Mouse (Mus musculus): ENCODE results near the gene Prss32. TPM values are rescaled to one million over a fixed set of nuclear protein-coding genes. Genes with fewer than 3 reads are reported as not detected.
A peak's percentile ranks its signal among the peaks of the same experiment; 100 is the strongest.

Gene Prss32
- polyA plus RNA-seq, 1 experiment from 2014 or later: not detected

GRCm38 (mm10) chr17:23850028-23850427 lies 6.4 kb downstream of the Prss32 start:
- 54% methylated on average over 2 of the region's 2 CpGs for WGBS
- no peak overlapping the region for H3K27ac ChIP-seq
- ATAC-seq: no peak

GRCm38 (mm10) chr17:23850853-23851749 lies 7.4 kb downstream of the Prss32 start:
- WGBS: 62% methylated on average over 19 of the region's 19 CpGs
- peak; percentile 69; the same call in 1 of the 2 replicates for ATAC-seq
- no peaks in the 10 kb centered on the region for H3K9me3 ChIP-seq (replicated peaks)
- no peak overlapping the region for H3K4me2 ChIP-seq
- H3K27ac ChIP-seq: no peak overlapping the region
- H3K9ac ChIP-seq: no peak overlapping the region
- H3K4me1 ChIP-seq: no peaks in the 10 kb centered on the region
- H3K36me3 ChIP-seq (ENCODE audit: poor library complexity, severe bottlenecking): no peaks in the 10 kb centered on the region
- H3K27me3 ChIP-seq: 0 out of 2 replicates have a peak, but pooled peaks cover 6% of the 10 kb centered on the region
- no peak overlapping the region for H3K4me3 ChIP-seq

More at GRCm38 (mm10) chr17:23850028-23850427, 6.4 kb downstream of the Prss32 start:
- Histone ChIP-seq H3K4me2 (no peak overlapping the region), H3K9me3 (replicated peaks) (no peaks in the 10 kb centered on the region), H3K4me1 (no peaks in the 10 kb centered on the region), H3K36me3 (ENCODE audit: poor library complexity, severe bottlenecking) (no peaks in the 10 kb centered on the region), H3K4me3 (no peak overlapping the region), H3K9ac (no peak overlapping the region), H3K27me3 (0 out of 2 replicates have a peak, but pooled peaks cover 6% of the 10 kb centered on the region)

GRCm38 (mm10) chr17:23853292-23853691 lies 9.6 kb downstream of the Prss32 start:
- Histone ChIP-seq H3K36me3 (ENCODE audit: poor library complexity, severe bottlenecking) (no peaks in the 10 kb centered on the region), H3K27me3 (no peaks in the 10 kb centered on the region), H3K9me3 (replicated peaks) (no peaks in the 10 kb centered on the region), H3K4me1 (no peaks in the 10 kb centered on the region), H3K4me3 (no peak overlapping the region), H3K9ac (no peak overlapping the region), H3K27ac (no peak overlapping the region), H3K4me2 (no peak overlapping the region)
- 22% methylated on average over 5 of the region's 5 CpGs for WGBS
- no peak; the same call in 1 of the 2 replicates for ATAC-seq

- no peak overlapping the region for H3K27ac ChIP-seq
- no peaks in the 10 kb centered on the region for H3K9me3 ChIP-seq (replicated peaks)
- H3K36me3 ChIP-seq (ENCODE audit: poor library complexity, severe bottlenecking): no peaks in the 10 kb centered on the region
- H3K4me2 ChIP-seq: no peak overlapping the region
- H3K9ac ChIP-seq: no peak overlapping the region
- H3K4me1 ChIP-seq: no peaks in the 10 kb centered on the region
- ATAC-seq: no peak
- H3K27me3 ChIP-seq: no peaks in the 10 kb centered on the region
- WGBS: 89% methylated on average over 10 of the region's 10 CpGs
- H3K4me3 ChIP-seq: no peak overlapping the region
Measured at GRCm38 (mm10) chr17:23854229-23854765, 10.6 kb downstream of the Prss32 start.

- no peak for ATAC-seq
- no peak overlapping the region for H3K4me3 ChIP-seq
- no peak overlapping the region for H3K9ac ChIP-seq
- no peak overlapping the region for H3K27ac ChIP-seq
- no peaks in the 10 kb centered on the region for H3K4me1 ChIP-seq
- H3K4me2 ChIP-seq: no peak overlapping the region
- H3K27me3 ChIP-seq: no peaks in the 10 kb centered on the region
- H3K9me3 ChIP-seq (replicated peaks): no peaks in the 10 kb centered on the region
- WGBS: 87% methylated on average over 6 of the region's 6 CpGs
- no peaks in the 10 kb centered on the region for H3K36me3 ChIP-seq (ENCODE audit: poor library complexity, severe bottlenecking)
Measured at GRCm38 (mm10) chr17:23857193-23857592, 13.5 kb downstream of the Prss32 start.

- H3K4me2 ChIP-seq: no peak overlapping the region
- no peaks in the 10 kb centered on the region for H3K36me3 ChIP-seq (ENCODE audit: poor library complexity, severe bottlenecking)
- H3K4me3 ChIP-seq: no peak overlapping the region
- no peaks in the 10 kb centered on the region for H3K4me1 ChIP-seq
- H3K9ac ChIP-seq: no peak overlapping the region
- no peaks in the 10 kb centered on the region for H3K27me3 ChIP-seq
- ATAC-seq: no peak
- no peak overlapping the region for H3K27ac ChIP-seq
- 90% methylated on average over 2 of the region's 2 CpGs for WGBS
- no peaks in the 10 kb centered on the region for H3K9me3 ChIP-seq (replicated peaks)
Measured at GRCm38 (mm10) chr17:23857913-23858312, 14.3 kb downstream of the Prss32 start.

GRCm38 (mm10) chr17:23862926-23863325 lies 19.3 kb downstream of the Prss32 start:
- ATAC-seq: no peak
- 81% methylated on average over 4 of the region's 4 CpGs for WGBS
- no peaks in the 10 kb centered on the region for H3K4me1 ChIP-seq
- H3K9me3 ChIP-seq (replicated peaks): no peaks in the 10 kb centered on the region
- H3K27me3 ChIP-seq: no peaks in the 10 kb centered on the region
- H3K36me3 ChIP-seq (ENCODE audit: poor library complexity, severe bottlenecking): no peaks in the 10 kb centered on the region
- H3K9ac ChIP-seq: no peak overlapping the region
- H3K27ac ChIP-seq: no peak overlapping the region
- no peak overlapping the region for H3K4me2 ChIP-seq
- H3K4me3 ChIP-seq: no peak overlapping the region

GRCm38 (mm10) chr17:23867756-23868155 lies 24.1 kb downstream of the Prss32 start, which contains the start of gene Prss21:
Gene Prss21 (plus strand): TSS chr17:23868056.
- WGBS: 88% methylated on average over 15 of the region's 15 CpGs
- ATAC-seq: no peak
- Histone ChIP-seq H3K9me3 (replicated peaks) (no peaks in the 10 kb centered on the region), H3K27me3 (no peaks in the 10 kb centered on the region), H3K4me1 (no peaks in the 10 kb centered on the region), H3K36me3 (ENCODE audit: poor library complexity, severe bottlenecking) (no peaks in the 10 kb centered on the region), H3K4me2 (no peak within 1 kb of the TSS), H3K9ac (no peak within 1 kb of the TSS), H3K4me3 (no peak within 1 kb of the TSS), H3K27ac (no peak within 1 kb of the TSS)

GRCm38 (mm10) chr17:23868513-23868912 lies 24.9 kb downstream of the Prss32 start:
- no peak overlapping the region for H3K9ac ChIP-seq
- no peak for ATAC-seq
- 88% methylated on average over 11 of the region's 11 CpGs for WGBS
- H3K36me3 ChIP-seq (ENCODE audit: poor library complexity, severe bottlenecking): no peaks in the 10 kb centered on the region
- H3K27ac ChIP-seq: no peak overlapping the region
- H3K4me2 ChIP-seq: no peak overlapping the region
- no peaks in the 10 kb centered on the region for H3K27me3 ChIP-seq
- no peaks in the 10 kb centered on the region for H3K4me1 ChIP-seq
- no peak overlapping the region for H3K4me3 ChIP-seq
- no peaks in the 10 kb centered on the region for H3K9me3 ChIP-seq (replicated peaks)

- H3K9me3 ChIP-seq (replicated peaks): no peaks in the 10 kb centered on the region
- ATAC-seq: no peak
- H3K36me3 ChIP-seq (ENCODE audit: poor library complexity, severe bottlenecking): no peaks in the 10 kb centered on the region
- H3K27ac ChIP-seq: no peak overlapping the region
- H3K4me2 ChIP-seq: no peak overlapping the region
- WGBS: 46% methylated on average over 8 of the region's 8 CpGs
- H3K4me3 ChIP-seq: no peak overlapping the region
- H3K9ac ChIP-seq: no peak overlapping the region
- no peaks in the 10 kb centered on the region for H3K27me3 ChIP-seq
- H3K4me1 ChIP-seq: no peaks in the 10 kb centered on the region
Measured at GRCm38 (mm10) chr17:23873884-23874856, 30.5 kb downstream of the Prss32 start.

GRCm38 (mm10) chr17:23876741-23877140 lies 33.1 kb downstream of the Prss32 start:
- 0 out of 2 replicates have a peak, but pooled peaks have one; percentile 43 for ATAC-seq
- H3K4me3 ChIP-seq: no peak overlapping the region
- no peaks in the 10 kb centered on the region for H3K4me1 ChIP-seq
- no peak overlapping the region for H3K4me2 ChIP-seq
- H3K36me3 ChIP-seq (ENCODE audit: poor library complexity, severe bottlenecking): no peaks in the 10 kb centered on the region
- no peak overlapping the region for H3K9ac ChIP-seq
- H3K27me3 ChIP-seq: no peaks in the 10 kb centered on the region
- no peaks in the 10 kb centered on the region for H3K9me3 ChIP-seq (replicated peaks)
- no peak overlapping the region for H3K27ac ChIP-seq
- WGBS: 52% methylated on average over 3 of the region's 3 CpGs

Measured in forebrain, embryonic 13.5 days (tissue).